Mouse (Mus musculus) spleen, adult 2 months (tissue): ENCODE data around the gene Naaa.

Source experiments
- CTCF ChIP-seq: fragments of 200-500 bp; IDR thresholded peaks from 2 replicates; pipeline ENCODE4 v1.5.1; 2011; ENCODE audit warnings: mild to moderate bottlenecking, inconsistent platforms; ENCODE audit not compliant: insufficient read depth, insufficient read length, insufficient replicate concordance; ENCODE audit errors: extremely low read depth
- POLR2A ChIP-seq: fragments of 200-500 bp; IDR thresholded peaks from 2 replicates; pipeline ENCODE4 v1.6.1; 2011; ENCODE audit warnings: low read depth, low read length, inconsistent platforms

DNA sequence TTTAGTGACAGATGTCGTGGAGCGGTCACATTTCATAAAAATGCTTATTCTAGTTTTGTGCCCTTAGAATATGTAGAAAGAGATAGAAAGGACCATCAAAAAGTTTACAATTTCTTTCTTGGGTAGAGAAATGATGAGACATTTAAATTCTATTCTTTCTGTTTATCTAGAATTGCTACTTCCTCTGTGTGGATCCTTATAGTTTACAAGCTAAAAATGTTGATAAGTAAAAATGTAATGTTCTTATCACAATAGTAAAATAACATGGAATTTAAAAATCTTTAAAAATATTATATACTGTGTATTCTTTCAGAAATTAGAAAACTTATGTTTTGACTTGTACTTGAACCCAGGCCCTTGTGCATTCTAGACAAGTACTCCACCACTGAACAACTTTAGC, 33.1 kb downstream of the Naaa start:
- TF ChIP-seq CTCF (no peak), POLR2A (no peak)
